Mouse (Mus musculus): ENCODE results near the gene Zbed5.
A peak's percentile ranks its signal among the peaks of the same experiment; 100 is the strongest.
"Not testable (repeated sequence)": the region's sequence is repeated elsewhere in the genome, so short reads cannot be mapped to it uniquely, and the experiment has no call there.

The Zbed5 gene

DNA sequence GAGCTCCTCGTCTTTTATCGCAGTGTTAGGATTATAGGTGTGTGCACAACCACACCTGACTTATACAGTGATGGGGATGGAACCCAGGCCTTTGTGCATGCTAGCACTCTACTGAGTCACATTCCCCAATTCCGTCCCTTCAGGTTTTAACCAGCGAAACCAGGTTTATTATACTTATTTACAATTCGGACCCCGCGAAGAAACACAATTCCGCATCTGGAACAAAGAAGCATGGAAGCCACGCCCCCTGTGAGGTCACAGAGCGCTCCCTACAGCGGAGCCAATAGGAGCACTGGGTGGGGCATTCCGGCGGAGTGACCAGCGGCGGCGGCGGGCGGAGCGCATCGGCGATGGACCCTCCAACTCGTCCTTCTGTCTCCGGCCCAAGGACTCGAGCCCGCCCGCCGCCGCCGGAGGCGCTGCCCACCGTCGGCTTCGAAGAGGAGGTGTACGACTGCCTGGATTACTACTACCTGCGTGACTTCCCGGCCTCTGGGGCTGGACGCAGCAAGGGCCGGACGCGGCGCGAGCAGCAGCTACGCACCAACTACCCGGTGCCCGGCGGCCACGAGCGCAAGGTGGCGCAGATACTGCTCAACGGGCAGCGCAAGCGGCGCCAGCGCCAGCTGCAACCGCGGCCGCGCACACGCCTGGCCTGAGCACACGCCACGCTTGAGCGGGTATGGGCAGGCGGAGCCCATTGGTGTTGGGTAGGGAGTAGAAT is 12.9 kb downstream of the Zbed5 start, which contains the start of gene Nupr1l:
TSS of gene Nupr1l (plus strand) at position 299 of the 724 bp plus-strand sequence.
- DNase-seq (ENCODE audit: low spot score), result peak; percentile 74

DNA sequence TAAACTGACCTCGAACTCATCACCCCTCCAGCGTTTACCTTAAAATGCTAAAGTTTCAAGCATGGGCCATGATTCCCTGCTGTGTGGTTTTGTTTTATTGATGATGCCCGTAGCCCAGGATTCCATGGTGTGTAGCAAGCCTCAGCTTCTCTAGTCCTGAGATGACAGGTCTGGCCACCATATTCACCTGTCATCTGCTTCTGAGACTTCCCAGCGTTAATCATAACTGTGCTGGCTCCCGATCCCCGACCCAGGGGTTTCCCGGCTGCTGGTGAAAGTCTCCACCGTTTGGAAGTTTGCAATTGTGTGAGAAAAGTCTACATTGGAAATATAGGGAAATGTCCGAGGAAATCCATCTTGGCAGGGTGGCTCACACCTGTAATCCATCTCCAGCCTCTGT is 13.6 kb downstream of the Zbed5 start:
- no peak for DNase-seq (ENCODE audit: low spot score)

DNA sequence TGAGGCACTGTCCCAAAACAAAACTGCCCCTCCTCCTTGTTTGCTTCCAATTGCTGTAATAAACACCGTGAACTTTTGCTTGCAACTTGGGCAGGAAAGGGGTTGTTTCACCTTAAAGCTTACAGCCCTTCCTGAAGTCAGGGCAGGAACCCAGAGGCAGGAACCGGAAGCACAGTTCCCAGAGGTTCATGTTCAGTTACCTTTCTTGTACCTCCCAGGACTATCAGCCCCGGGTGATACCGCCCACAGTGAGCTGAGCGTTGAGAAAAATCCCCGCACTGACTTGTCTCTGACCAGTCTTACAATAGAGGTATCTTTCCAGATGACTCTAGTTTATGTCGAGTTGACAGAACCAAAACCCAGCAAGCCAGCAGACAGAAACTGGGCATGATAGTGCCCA is 14.1 kb downstream of the Zbed5 start:
- DNase-seq (ENCODE audit: low spot score), result no peak

- no peak for DNase-seq (ENCODE audit: low spot score)
Measured at GRCm38 (mm10) chr5:129914024-129914423, 18.5 kb downstream of the Zbed5 start.

DNA sequence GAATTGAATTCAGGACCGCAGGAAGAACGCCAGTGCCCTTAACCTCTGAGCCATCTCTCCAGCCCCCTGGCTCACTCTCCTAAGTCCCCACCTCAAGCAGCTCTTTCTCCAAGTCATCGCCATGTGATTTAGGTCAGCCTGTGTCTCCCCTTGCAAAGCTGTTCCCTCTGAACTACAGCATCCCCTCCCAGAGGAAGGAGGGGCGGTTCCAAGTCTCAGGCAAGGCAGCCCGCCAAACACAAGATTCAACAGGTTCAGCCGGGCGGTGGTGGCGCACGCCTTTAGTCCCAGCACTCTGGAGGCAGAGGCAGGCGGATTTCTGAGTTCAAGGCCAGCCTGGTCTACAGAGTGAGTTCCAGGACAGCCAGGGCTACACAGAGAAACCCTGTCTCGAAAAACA is 20.0 kb downstream of the Zbed5 start:
- not testable (repeated sequence) for DNase-seq (ENCODE audit: low spot score)

GRCm38 (mm10) chr5:129918065-129918651 is 22.6 kb downstream of the Zbed5 start:
- no peak for DNase-seq (ENCODE audit: low spot score)

GRCm38 (mm10) chr5:129918752-129919151 is 23.2 kb downstream of the Zbed5 start:
- DNase-seq (ENCODE audit: low spot score), result no peak

DNA sequence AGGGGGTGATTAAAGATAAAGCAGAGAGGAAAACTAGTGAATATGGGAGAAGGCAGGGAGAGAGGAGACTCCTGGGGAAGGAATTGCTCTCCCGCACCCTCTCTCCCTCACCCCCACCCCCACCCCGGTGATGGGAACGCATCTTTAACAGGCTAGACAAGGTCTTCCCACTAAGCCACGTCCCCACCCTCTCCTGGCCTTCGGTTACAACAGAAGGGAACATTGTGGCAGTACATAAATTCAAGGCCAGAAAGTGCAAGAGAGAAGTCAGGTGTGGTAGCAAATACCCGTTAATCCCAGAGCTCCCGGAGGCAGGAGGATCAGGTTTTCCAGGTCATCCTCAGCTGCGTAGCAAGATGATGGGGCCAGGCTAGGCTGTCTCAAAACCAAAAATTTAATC is 23.8 kb downstream of the Zbed5 start:
- no peak for DNase-seq (ENCODE audit: low spot score)

GRCm38 (mm10) chr5:129921972-129922371 is 26.4 kb downstream of the Zbed5 start:
- DNase-seq (ENCODE audit: low spot score), result no peak

DNA sequence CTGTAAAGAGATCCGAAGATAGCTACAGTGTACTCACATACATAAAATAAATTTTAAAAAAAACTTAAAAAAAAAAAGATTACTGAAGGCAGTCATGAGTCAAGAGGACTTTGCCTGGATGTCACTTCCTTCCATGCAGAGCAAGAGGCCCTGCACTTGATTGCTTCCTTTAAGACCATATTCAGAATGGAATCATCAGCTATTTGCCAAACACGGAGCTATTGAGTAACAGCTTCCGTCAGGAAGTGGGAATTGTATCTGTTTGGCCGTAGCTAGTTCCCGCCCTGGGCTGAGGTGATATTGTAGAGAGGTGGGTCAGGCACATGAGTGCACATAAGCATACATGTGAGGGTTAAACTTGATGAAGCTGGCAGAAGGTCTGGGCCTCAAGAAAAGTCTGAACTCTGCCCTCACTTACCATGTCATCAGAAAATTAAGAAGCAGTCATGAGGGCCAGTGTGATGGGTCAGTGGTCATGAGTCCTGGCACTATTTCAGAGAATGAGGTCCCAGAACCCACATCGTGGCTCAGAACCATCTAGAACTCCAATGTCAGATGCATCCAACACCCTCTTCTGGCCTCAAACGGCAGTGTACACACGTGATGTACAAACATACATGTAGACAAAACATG is 29.4 kb downstream of the Zbed5 start:
- no peak for DNase-seq (ENCODE audit: low spot score)

DNA sequence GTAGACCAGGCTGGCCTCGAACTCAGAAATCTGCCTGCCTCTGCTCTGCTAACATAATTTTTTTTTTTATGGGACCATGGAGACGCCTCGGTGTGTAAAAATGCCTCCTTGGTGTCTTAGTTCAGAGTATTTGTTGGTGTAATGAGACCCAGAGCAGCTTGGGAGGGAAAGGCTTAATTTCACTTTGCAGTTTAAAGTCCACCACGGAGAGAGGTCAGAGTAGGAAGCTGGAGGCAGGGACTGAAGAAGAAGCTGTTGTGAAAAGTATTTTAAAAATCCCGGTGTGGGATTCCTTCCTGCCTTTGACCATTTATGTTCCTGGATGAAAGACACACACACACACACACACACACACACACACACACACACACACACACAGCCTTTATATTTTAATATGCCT is 30.4 kb downstream of the Zbed5 start:
- no peak for DNase-seq (ENCODE audit: low spot score)

GRCm38 (mm10) chr5:129929924-129930855 is 34.7 kb downstream of the Zbed5 start:
- DNase-seq (ENCODE audit: low spot score), result no peak

DNA sequence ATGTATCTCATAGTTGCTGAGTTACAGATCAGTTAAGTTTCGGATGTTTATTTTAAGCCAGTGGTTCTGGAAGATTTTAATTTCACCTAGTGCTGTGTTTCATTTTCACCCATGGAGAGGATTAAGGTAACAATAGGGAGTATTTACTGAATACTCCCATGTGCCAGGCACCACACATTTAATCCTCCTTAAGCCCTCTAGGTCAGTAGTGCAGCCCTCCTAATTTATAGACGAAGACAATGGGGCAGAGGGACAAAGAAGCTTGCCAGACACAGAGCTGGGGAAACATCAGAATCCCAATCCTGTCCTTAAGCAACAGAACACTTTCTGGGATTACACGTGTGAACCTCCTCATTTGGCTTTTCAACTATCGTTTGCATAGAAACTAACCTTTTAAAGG is 41.4 kb downstream of the Zbed5 start:
- DNase-seq (ENCODE audit: low spot score), result no peak

GRCm38 (mm10) chr5:129940281-129940680 is 44.8 kb downstream of the Zbed5 start:
- no peak for DNase-seq (ENCODE audit: low spot score)

DNA sequence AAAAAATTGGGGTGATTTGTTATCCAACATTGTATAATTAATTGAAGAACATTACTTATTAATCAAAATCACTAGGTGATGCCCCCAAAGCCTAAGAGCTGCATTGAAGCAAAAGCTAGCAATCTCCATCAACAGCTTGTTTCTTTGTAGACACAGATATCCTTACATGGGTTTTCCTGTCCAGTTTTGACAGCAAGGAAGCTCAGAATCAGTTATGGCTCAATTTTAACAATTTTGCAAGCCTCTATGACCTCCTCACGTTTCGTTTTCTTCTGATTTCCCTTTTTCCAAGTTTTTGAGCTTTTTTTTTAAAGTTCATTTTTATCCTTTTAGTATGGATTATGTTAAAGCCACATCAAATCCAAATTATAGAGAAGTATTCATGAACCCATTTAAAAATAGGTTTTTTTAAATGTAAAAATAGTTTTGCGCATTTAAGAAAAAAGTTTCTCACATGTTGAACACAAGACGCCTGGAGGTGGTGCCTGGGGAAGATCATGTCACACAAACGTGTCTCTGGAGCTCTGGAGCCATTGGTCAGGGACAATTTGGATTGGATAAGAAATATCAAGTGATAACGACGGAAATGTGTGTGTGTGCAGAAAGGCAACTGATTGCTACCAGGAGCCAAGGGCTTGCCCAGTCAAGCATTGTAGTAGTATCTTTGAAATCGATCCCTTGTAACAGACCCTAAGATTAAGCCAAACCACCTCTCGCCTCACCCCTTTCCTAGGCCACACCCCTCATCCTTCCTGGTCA is 45.4 kb downstream of the Zbed5 start:
- no peak for DNase-seq (ENCODE audit: low spot score)

- DNase-seq (ENCODE audit: low spot score), result peak; percentile 98
Measured at GRCm38 (mm10) chr5:129941495-129942045, 46.0 kb downstream of the Zbed5 start, which contains the start of gene Vkorc1l1. TSS of gene Vkorc1l1 (plus strand) at chr5:129941970.

GRCm38 (mm10) chr5:129942073-129942939 is 46.8 kb downstream of the Zbed5 start:
- DNase-seq (ENCODE audit: low spot score), result peak; percentile 45

- DNase-seq (ENCODE audit: low spot score), result no peak
Measured at GRCm38 (mm10) chr5:129943402-129943801, 47.9 kb downstream of the Zbed5 start.

GRCm38 (mm10) chr5:129947528-129948033 is 52.1 kb downstream of the Zbed5 start:
- no peak for DNase-seq (ENCODE audit: low spot score)

GRCm38 (mm10) chr5:129952143-129952542 is 56.6 kb downstream of the Zbed5 start:
- no peak for DNase-seq (ENCODE audit: low spot score)

All from spleen, adult 12 weeks (tissue).